Comparison of ENCODE assay signal across 8 mouse cellular contexts in genomic region chr2:34970092-34970750, GRCm38 (mm10). TPM values are rescaled to one million over a fixed set of nuclear protein-coding genes. Genes with fewer than 3 reads are reported as not detected.
DNase-seq lines count a peak whose midpoint lies in the region; ATAC-seq and TF ChIP-seq lines count a peak whose summit lies in the region.

No protein-coding gene starts in this region.

- H3K4me1 ChIP-seq in embryonic fibroblast, embryonic 13.5 days (ENCODE audit: control insufficient read depth, insufficient read depth, low read length): no peaks in the 10 kb centered on the region
- peaks cover 7% of the 10 kb centered on the region for H3K4me1 ChIP-seq in liver, postnatal 0 days (ENCODE audit: insufficient read depth)

- no peak overlapping the region for H3K9ac ChIP-seq in liver, postnatal 0 days (replicated peaks)

- WGBS in liver, postnatal 0 days (ENCODE audit: insufficient replicate concordance): 33% methylated on average over 9 of the region's 9 CpGs

- H3K4me2 ChIP-seq in liver, postnatal 0 days (ENCODE audit: low read depth, low read length): no peak overlapping the region

- no peaks in the 10 kb centered on the region for H3K27me3 ChIP-seq in liver, postnatal 0 days (ENCODE audit: insufficient read depth, low read length)

- TF ChIP-seq POLR2A in embryonic fibroblast, embryonic 13.5 days (IDR thresholded peaks at IDR 0.05; ENCODE audit: low read depth, low read length): no peak

- DNase-seq in A20 (ENCODE audit: low read depth, low spot score): peak; percentile 61
- DNase-seq in CD8-positive naive resting alpha-beta T cell, adult 2 months (ENCODE audit: low read depth in 2 of 2, low spot score in 2 of 2): peak; percentile 58 to 60
- peak; percentile 71 for DNase-seq in brain, adult 2 months (ENCODE audit: low read depth, low spot score)
- DNase-seq in liver, postnatal 0 days: peak; percentile 80
- DNase-seq in spleen, adult 12 weeks (ENCODE audit: low spot score): peak; percentile 44

- TF ChIP-seq EP300 in liver, postnatal 0 days (IDR thresholded peaks at IDR 0.05; ENCODE audit: low read depth): no peak

- no peak overlapping the region for H3K27ac ChIP-seq in embryonic fibroblast, embryonic 13.5 days (ENCODE audit: insufficient read depth, low read length)
- no peak overlapping the region for H3K27ac ChIP-seq in liver, postnatal 0 days (ENCODE audit: low read depth)

- H3K9me3 ChIP-seq in liver, postnatal 0 days (ENCODE audit: low read length): peaks cover 2% of the 10 kb centered on the region; the same call in 1 of the 2 replicates

- ATAC-seq in inflammation-experienced regulatory T-cells, adult 6 months: peak; percentile 85
- no peak for ATAC-seq in liver, postnatal 0 days
- no peak for ATAC-seq in megakaryocyte-erythroid progenitor cell, adult 5-6 weeks (replicated peaks; ENCODE audit: low FRiP score, low TSS enrichment, poor library complexity, severe bottlenecking)

- peak; percentile 76; the same call in 1 of the 2 replicates for TF ChIP-seq CTCF in embryonic fibroblast, embryonic 13.5 days (IDR thresholded peaks at IDR 0.05; ENCODE audit: borderline replicate concordance, insufficient read depth, low read length)
- peak; percentile 82 for TF ChIP-seq CTCF in liver, postnatal 0 days (IDR thresholded peaks at IDR 0.05; ENCODE audit: low read depth)

- H3K4me3 ChIP-seq in embryonic fibroblast, embryonic 13.5 days (ENCODE audit: insufficient read depth, low read length): no peak overlapping the region
- no peak overlapping the region for H3K4me3 ChIP-seq in liver, postnatal 0 days (ENCODE audit: low read depth, low read length)

- no peaks in the 10 kb centered on the region for H3K36me3 ChIP-seq in liver, postnatal 0 days (replicated peaks; ENCODE audit: insufficient read depth, low read length)

RNA-seq across cellular contexts. Expression of gene Traf1, which starts 8.6 kb away (rescaled TPM):
- polyA plus RNA-seq in embryonic fibroblast, embryonic 13.5 days (2011; ENCODE audit: insufficient read length, low read depth, missing spikeins): 2.0 and 2.3 TPM in 2 replicates
- 100 to 1,000 TPM; 240 to 310 (median 304) TPM for polyA plus RNA-seq in inflammation-experienced regulatory T-cells, adult 6 months (2017; shearing (Covaris generic))
- polyA plus RNA-seq in liver, postnatal 0 days (2015; fragmentation: Nextera tagmentation; extraction: Ambion mirVana): 0.34 and 0.43 TPM in 2 replicates
- total RNA-seq in megakaryocyte-erythroid progenitor cell, adult 5-6 weeks (2014; fragmentation: Nextera tagmentation): 0.94 and 14.2 TPM in 2 replicates
- total RNA-seq in megakaryocyte-erythroid progenitor cell, adult 5-6 weeks (2017): 0.38 and 5.5 TPM in 2 replicates

RNA-seq across cellular contexts. Expression of gene Phf19, which starts 56.4 kb away (rescaled TPM):
- 5.9 and 7.6 TPM in 2 replicates for polyA plus RNA-seq in embryonic fibroblast, embryonic 13.5 days (2011; ENCODE audit: insufficient read length, low read depth, missing spikeins)
- polyA plus RNA-seq in inflammation-experienced regulatory T-cells, adult 6 months (2017; shearing (Covaris generic)): 1 to 10 TPM; 1.1 to 3.9 (median 1.2) TPM
- 1.1 and 1.3 TPM in 2 replicates for polyA plus RNA-seq in liver, postnatal 0 days (2015; fragmentation: Nextera tagmentation; extraction: Ambion mirVana)
- 6.7 and 12.0 TPM in 2 replicates for total RNA-seq in megakaryocyte-erythroid progenitor cell, adult 5-6 weeks (2014; fragmentation: Nextera tagmentation)
- 2.6 and 3.2 TPM in 2 replicates for total RNA-seq in megakaryocyte-erythroid progenitor cell, adult 5-6 weeks (2017)

Comparison
In these comparisons a context has a peak if more than half of its experiments do, and no peak if none do; other contexts are left out.
1. RNA of gene Traf1, which starts 8.6 kb away (polyA plus RNA-seq): 240 to 310 TPM in inflammation-experienced regulatory T-cells, adult 6 months; 2.0 to 2.3 TPM in embryonic fibroblast, embryonic 13.5 days and 0.34 to 0.43 TPM in liver, postnatal 0 days; every median in the first group is over 10 times any median in the second.
2. Peak in every context shown above with its lines, with median percentiles within 50 percentile points of each other: DNase-seq.